Mouse (Mus musculus) kidney, adult 8-10 months (tissue): ENCODE results near the gene Ddx39.

Experiments used
- DNase-seq, 2 experiments: peaks; one replicate each; pipeline ENCODE4 v3.0.0; 2022

The Ddx39 gene

DNA sequence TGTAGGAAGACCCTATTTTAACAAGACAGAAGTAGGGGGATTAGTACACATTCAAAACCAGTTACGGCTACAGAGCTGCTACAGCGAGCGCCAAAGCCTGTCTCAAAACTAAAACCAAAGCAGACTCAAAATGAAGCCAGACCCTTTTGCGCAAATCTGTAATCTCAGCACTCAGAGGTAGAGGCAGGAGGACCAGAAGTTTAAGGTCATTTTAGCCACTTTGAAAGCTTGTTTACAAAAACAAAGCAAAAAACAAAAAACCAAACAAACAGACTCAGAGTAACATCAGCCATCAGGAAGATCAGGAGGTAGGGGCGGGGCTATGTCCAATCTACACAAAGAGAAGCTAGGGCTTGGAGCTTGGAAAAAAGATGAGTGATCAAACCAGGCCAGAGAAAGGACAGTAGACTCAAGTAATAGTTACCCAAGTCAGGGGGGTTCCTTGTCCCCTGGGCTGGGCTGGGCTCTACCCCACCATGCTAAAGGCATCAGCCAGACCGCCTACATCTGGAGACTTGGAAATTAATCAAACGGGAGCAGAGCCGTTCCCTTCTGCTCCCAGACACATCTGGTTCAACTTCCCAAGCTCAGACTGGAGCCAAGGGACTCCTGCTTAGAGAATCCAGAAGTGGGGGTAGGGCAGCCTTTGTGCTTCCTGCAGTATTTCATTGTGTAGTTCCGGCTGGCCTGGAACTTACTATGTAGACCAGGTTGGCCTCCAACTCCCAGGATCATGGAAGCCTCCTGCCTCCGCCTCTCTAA lies 24.2 kb downstream of the Ddx39 start:
- peak in 1 of 2 experiments; percentile 28 for DNase-seq

GRCm38 (mm10) chr8:83739711-83740468 lies 24.9 kb downstream of the Ddx39 start:
- DNase-seq: no peak

DNA sequence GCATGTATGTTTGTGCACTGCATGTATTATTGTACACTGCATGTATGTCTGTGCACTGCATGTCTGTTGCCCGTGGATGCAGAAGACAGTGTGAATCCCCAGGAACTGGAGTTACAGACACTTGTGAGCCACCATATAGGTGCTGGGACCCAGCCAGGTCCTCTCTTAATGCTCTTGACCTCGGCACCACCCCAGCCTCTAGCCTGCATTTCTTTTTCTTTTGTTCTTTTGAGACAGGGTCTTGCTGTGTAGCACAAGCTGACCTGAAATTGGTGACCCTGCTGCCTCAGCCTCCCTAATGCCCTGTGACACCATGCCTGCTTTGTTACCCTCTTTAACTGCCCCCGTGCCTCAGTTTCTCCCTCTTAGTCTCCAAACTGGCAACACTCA lies 25.6 kb downstream of the Ddx39 start:
- no peak for DNase-seq

GRCm38 (mm10) chr8:83740976-83741741 lies 26.2 kb downstream of the Ddx39 start, which contains the start of gene Adgre5:
TSS of gene Adgre5 (minus strand) at chr8:83741326.
- peak; percentile 65 to 72 for DNase-seq

GRCm38 (mm10) chr8:83741849-83742655 lies 27.1 kb downstream of the Ddx39 start:
- no peak for DNase-seq

DNA sequence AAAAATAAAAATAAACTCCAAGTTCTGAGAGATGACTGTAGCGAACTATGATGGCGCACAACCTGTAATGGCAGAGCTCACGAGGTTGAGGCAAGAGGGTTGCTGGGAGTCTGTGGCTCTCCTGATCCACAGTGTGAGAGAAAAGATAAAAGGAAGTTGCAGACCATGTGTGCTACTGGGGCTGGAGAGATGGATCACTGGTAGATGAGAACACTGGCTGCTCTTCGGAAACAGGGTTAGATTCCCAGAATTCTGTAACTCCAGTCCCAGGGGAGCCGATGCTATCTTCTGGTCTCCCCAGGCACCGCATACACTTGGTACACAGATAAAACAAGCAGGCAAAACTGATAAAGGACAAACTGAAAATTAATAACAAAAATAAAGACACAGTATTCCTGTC lies 28.0 kb downstream of the Ddx39 start:
- DNase-seq: no peak

DNA sequence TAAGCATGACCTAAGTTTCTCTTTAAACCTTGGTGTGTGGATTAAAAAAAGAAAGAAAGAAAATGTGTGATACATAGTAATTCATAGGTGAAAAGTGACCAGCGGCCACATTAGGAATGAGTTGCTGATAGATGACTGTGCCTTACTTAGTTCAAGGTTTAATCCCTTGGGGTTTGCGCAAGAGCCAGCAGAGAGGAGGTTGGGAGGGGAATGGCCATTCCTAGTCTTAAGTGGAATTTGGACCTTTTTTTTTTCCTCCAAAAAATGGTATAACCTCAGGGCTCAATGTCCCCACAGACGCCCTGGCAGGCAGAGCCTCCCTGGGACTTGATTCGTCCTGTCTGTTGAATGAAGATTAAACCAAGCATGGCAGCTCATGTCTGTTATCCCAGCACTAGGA lies 29.1 kb downstream of the Ddx39 start:
- peak in 1 of 2 experiments; percentile 44 for DNase-seq

GRCm38 (mm10) chr8:83747661-83748346 lies 32.8 kb downstream of the Ddx39 start:
- peak; percentile 69 for DNase-seq

- DNase-seq: no peak
Measured at GRCm38 (mm10) chr8:83748708-83749107, 33.7 kb downstream of the Ddx39 start.

DNA sequence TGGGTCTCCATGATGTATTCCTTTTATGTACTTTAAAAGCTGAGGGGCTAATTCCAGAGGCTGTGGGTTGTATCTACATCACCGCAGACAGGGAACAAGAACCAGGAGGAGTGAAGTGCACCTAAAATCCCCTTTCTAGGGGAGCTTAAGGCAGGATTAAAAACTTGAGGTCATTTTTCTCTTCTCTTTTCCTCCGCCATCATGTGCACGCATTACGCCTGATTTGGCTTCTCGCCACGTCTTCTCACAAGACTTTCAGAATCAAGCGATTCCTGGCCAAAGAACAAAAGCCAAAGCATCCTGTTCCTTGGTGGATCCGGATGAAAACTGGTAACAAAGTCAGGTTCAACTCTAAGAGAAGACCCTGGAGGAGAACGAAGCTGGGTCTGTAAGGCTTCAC lies 34.3 kb downstream of the Ddx39 start:
- no peak for DNase-seq

DNA sequence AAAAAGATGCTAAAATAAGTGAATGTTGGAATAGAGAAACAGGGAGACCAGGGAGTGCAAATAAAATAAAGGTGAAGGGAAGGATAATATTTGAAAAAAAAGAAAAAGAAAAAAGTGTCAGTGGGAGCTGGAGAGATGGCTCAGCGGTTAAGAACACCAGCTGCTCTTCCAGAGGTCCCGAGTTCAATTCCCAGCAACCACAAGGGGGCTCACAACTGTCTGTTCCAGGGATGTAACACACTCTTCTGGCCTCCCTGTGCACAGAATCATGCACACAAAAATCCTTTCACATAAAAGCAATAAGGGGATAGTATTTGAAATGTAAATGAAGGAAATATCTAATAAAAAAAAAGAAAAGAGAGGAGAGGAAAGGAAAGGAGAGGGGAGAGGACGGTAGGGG lies 39.2 kb downstream of the Ddx39 start:
- DNase-seq: no peak

GRCm38 (mm10) chr8:83756273-83756672 lies 41.3 kb downstream of the Ddx39 start:
- no peak for DNase-seq

- DNase-seq: no peak
Measured at GRCm38 (mm10) chr8:83757084-83757607, 42.2 kb downstream of the Ddx39 start.

DNA sequence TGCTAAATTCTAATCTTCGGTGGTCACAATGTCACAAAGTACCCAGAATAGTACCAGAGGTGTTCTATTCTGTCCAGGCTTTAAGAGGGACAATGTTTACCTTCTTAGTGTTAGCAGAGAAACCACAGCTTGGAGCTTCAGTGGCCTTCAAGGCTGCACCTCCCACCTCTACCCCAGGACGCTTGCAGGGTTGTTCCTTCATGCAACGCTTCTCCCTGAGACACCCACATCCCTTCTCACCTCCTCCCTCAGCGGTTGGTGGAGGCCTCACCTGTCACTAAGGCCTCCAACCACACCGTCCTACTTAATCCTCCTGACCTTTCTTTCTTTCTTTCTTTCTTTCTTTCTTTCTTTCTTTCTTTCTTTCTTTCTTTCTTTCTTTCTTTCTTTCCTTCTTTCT lies 43.3 kb downstream of the Ddx39 start:
- no peak for DNase-seq

DNA sequence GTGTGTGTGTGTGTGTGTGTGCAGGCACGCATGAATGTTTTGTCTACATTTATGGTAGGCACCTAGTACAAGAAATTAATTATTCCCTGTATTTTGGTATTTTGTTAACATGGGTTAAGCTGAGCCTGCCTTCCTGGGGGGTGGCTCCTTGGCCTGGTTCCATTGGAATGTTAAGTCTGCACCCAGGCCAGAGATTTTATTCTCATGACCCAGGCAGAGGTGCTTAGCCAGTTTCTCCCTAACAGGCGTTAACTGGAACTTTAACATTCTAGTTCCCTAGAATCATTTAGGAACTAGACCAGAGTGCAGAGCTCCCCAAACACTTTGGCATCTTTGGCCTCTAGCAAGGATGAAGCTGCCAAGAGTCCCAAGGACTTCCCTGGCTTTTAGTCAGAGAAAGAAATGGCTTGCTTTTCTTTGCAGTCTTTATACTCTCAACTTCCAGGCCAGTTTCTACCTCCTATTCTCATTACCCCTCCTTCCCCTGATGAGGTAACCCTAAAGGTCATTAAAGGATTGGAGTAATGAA lies 44.3 kb downstream of the Ddx39 start:
- DNase-seq: peak; percentile 53 to 58

GRCm38 (mm10) chr8:83764116-83764515 lies 49.1 kb downstream of the Ddx39 start:
- no peak for DNase-seq

DNA sequence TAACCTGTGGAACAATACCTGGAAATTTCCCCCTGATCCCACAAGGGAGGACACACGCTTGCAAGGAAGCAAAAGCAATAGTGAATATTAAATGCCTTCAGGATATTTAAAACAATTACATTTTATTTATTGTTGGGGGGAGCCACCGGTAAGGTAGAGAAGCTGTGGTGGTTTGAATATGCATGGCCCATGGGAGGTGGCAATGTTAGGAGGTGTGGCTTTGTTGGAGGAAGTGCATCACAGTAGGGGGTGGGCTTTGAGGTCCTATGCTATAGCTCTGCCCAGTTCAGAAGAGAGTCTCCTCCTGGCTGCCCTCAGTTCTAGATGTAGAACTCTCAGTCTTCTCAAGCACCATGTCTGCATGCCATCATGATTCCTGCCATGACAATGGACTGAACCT lies 49.7 kb downstream of the Ddx39 start:
- no peak for DNase-seq

DNA sequence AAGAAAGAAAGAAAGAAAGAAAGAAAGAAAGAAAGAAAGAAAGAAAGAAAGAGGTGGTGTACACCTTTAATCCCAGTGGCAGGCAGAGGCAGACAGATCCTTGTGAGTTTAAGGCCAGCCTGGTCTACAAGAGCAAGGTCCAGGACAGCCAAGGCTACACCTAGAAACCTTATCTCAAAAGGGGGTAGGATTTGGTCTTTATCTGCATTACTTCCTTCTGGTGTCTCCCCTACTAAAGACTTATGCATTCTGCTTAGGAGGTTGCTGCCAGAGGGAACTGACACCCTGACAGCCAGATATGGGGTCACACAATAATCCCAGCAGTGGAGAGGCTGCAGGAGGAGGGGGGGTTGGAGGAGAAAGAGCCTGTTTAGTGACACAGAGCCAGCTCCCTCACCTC lies 50.7 kb downstream of the Ddx39 start:
- no peak for DNase-seq

DNA sequence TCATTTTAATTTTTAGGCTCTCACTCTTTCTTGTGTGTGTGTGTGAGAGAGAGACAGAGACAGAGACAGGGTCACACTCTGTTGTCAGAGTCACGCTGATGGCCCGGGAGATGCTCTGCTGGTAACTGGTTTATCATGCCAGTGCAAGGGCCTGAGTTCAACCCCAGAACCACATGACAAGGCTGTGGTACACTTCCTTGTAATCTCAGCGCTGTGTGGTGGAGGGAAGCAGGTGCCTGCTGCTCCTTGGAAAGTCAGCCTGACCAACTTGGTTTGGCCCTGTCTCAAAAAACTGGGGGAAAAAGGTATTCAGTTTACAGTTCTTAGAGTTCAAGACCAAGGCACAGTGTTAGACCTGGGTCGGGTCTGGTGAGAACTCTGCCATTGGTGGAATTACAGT lies 52.5 kb downstream of the Ddx39 start:
- DNase-seq: no peak

DNA sequence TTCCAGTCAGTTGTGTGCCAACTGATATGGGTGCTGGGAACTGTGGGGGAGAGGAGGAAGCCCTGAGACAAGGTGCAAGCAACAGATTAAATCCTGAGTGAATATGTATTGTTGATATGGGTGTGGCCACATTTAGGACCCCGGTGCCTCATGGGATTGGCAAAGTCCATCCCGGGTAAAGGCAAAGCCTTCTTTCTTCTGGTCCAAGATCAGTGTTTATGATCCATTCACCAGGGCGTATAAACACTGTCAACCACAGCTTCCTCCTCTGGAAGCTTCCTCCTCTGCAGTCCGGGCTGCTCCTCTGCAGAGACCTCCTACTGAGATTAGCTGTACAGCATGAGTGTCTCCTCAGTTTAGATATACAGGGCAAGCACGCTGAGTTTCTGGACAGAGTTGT lies 53.5 kb downstream of the Ddx39 start:
- no peak for DNase-seq

DNA sequence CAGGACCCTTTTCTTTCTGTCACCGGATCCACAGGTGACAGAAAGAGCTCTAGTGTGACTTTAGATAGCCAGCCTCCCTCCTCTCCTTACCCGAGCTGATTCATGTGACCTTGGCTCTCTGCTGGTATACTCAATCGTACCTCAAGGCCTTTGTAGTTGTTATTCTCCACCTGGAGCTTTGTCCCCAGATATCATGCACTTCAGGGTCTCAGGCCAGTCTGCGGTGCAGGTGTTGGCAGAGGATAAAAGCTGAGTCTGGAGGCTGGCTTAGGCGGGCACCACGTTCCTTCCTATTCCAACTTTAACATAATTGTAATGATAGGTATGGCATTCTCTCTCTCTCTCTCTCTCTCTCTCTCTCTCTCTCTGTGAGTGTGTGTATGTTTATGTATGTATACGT lies 54.7 kb downstream of the Ddx39 start:
- DNase-seq: no peak

DNA sequence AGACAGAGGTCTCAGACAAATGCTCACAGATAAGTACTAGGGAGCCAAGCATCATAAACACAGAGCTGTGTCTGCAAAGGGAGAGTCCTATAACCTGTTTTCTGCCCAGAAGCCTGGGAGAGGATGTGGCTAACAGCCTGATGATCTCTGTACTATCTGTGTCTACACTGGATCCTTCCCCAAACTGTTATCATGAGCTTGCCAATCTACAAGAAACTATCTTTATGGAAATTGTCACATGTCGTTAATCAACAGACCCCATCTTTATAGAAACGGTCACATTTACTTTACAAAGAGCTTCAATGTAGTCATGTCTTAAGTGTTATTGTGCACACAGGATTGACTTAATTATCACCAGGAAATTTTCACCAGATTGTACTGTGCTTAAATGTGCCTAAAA lies 55.7 kb downstream of the Ddx39 start:
- DNase-seq: no peak
